Mouse (Mus musculus) heart, adult 2 months (tissue): ENCODE data around the gene Eid2.

Experiments used
- CTCF ChIP-seq: fragments of 200-600 bp; IDR thresholded peaks from 2 replicates; pipeline ENCODE4 v1.8.1; 2022; ENCODE audit warnings: antibody characterized with exemption, mild to moderate bottlenecking, moderate library complexity
- EP300 ChIP-seq: fragments of 200-500 bp; IDR thresholded peaks from 2 replicates; pipeline ENCODE4 v1.6.1; 2011; ENCODE audit warnings: low read depth, low read length, control low read depth; ENCODE audit not compliant: insufficient read depth
- POLR2A ChIP-seq: fragments of 200-500 bp; IDR thresholded peaks from 2 replicates; pipeline ENCODE4 v1.6.1; 2011; ENCODE audit warnings: mild to moderate bottlenecking, low read depth, low read length, control low read depth; ENCODE audit not compliant: insufficient read depth

DNA sequence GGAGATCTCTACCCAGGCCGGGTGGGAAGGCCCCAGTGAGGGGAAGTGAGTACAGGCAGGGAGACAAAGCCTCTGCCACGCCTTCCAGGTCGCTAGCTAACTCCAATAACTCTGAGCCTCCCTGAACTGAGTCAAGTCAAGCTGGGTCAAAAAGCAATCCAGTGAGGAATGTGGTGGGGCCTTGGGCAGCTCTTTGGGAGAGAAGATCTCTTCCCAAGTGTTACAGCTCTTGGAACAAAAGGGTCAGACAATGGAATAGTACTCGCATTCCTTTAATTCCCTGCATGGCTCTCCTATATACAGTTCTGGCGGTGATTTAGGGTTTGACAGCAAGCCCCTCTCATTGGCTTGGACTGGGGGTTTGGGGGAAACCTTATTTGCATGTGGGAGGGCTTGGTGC, 4.8 kb upstream of the Eid2 start:
- TF ChIP-seq CTCF (no peak), POLR2A (no peak), EP300 (no peak)
